Mouse (Mus musculus): Measurements from ENCODE around the gene Gm867.

Gm867 gene

DNA sequence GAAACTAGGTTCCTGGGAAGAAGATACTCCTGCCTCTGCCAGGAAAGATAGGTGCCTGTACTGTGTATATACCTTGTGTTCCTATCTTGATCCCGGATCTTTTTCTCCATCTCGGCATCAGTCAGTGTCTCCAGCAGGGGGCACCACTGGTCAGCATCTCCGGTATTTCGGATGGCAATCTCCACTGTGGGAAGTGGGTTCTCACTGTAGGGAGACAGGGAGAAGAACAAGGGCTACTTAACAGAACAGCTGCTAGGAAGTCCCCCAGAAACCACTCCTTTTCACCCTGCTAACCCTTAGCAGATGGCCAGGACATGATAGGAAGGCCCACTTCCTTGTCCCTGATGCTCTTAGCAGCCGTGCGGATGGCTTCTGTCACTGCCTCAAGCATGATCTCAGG is 43.1 kb downstream of the Gm867 start:
- peak; percentile 77 for DNase-seq (ENCODE audit: low spot score)

GRCm38 (mm10) chr10:75896208-75896607 is 44.3 kb downstream of the Gm867 start:
- DNase-seq (ENCODE audit: low spot score) = peak; percentile 39

DNA sequence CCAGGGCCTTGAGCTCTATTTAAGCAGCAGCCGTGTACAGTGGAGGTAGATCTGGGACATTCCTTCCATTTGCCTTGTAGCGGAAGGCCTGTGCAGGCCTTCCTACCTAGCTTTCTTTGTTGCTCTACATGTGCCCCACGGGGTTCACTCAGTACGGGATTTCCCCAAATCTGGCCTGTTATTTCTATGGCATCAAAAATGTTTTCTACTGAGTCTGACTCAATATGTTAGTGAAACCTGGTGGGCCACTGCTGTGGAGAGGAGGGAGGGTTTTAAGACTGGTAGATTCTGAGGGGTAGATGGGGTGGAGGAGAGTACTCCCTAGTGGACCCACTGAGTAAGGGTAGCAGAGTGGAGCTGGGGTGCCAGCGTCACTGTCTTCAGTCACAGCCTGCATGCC is 44.7 kb downstream of the Gm867 start:
- DNase-seq (ENCODE audit: low spot score) = no peak

GRCm38 (mm10) chr10:75894601-75895000 is 45.9 kb downstream of the Gm867 start:
- no peak for DNase-seq (ENCODE audit: low spot score)

DNA sequence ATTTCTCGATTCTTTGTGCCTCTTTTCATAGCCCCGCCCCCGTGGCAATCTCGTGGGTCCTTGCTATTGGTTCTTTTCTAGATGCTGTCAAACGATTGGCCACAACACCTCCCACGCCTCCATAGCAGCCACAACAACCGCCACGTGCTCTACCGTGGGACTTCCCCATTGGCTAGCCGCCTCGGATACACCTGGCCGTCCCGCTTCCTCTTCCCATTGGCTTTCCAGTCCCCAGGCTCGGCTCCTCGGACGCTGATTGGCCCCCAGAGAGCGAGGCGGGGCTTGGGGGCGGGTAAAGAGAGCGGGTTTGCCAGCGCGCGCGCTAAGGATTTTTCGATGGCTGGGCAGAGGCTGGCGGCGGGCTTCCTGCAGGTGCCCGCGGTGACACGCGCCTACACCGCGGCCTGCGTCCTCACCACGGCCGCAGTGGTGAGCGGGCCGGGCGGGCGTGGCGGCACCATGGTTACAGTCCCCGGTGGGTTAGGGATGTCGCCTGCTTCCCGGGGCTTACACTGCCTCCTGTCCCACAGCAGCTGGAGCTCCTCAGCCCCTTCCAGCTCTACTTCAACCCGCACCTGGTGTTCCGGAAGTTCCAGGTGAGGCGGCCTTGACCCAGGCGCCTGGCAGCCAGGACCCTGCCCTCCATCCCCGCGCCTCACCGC is 47.3 kb downstream of the Gm867 start, which contains the start of gene Derl3:
Derl3 (plus strand) TSS at position 325 of the 662 bp plus-strand sequence.
- peak; percentile 98 for DNase-seq (ENCODE audit: low spot score)

DNA sequence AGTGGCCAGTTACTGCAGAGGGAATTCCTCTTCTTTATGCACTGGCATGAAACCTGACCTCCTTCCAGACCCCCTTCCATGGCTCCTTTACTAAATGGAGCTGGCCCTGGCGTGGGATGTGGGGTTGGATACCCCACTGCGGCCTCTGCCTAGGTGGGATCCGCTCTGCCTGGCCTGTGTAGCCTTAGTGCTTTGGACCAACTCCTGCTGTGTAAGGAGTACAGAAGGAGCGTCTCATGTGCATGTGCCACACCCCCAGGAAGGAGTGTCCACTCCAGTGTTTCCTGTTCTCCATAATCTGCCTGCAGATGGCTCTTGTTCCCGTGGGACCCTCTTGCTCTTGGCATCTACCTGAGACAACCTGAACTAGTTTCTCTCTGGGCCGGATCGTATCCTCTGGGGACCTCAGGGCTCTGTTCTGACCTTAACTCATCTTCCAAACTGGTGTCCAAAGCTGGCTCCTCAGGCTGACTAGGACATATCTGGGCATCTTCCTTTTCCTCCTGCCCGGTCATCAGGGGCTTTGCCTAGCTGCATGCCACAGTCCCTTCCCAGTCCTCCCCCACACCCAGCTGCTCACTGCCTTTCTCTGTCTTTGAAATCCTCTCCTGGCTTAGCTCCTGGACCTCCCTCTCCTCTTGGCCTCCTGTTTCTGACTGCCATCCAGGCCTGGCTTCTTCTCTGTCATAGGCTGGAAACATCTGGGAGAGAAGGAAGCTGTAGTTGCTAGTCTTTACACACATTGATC is 50.9 kb downstream of the Gm867 start:
- DNase-seq (ENCODE audit: low spot score) = no peak

All from layer of hippocampus, adult 11-12 months (tissue).